Mouse (Mus musculus): ENCODE results near the gene Tubgcp2. TPM values are rescaled to one million over a fixed set of nuclear protein-coding genes. Genes with fewer than 3 reads are reported as not detected.

Gene Tubgcp2
- total RNA-seq, 2 experiments from 2014 or later = 40.9 to 44.2 TPM

- intact Hi-C loops (cut with DNase I) = no loop called here
- DNase-seq (ENCODE audit: extremely low spot score in 1 of 2, low spot score in 2 of 2) = no peak
Observed at GRCm38 (mm10) chr7:139961141-139961540, 75.3 kb downstream of the Tubgcp2 start.

GRCm38 (mm10) chr7:139957958-139958357, 78.5 kb downstream of the Tubgcp2 start:
- no peak for DNase-seq (ENCODE audit: extremely low spot score in 1 of 2, low spot score in 2 of 2)

GRCm38 (mm10) chr7:139957437-139957836, 79.0 kb downstream of the Tubgcp2 start:
- intact Hi-C loops (cut with DNase I) = no loop called here
- DNase-seq (ENCODE audit: extremely low spot score in 1 of 2, low spot score in 2 of 2) = peak in 1 of 2 experiments; percentile 45

More at GRCm38 (mm10) chr7:139957958-139958357, 78.5 kb downstream of the Tubgcp2 start:
- intact Hi-C loops (cut with DNase I) = no loop called here

GRCm38 (mm10) chr7:139956658-139957057, 79.8 kb downstream of the Tubgcp2 start:
- DNase-seq (ENCODE audit: extremely low spot score in 1 of 2, low spot score in 2 of 2) = no peak
- intact Hi-C loops (cut with DNase I) = no loop called here

GRCm38 (mm10) chr7:139955505-139955904, 81.0 kb downstream of the Tubgcp2 start:
- intact Hi-C loops (cut with DNase I) = no loop called here
- no peak for DNase-seq (ENCODE audit: extremely low spot score in 1 of 2, low spot score in 2 of 2)

GRCm38 (mm10) chr7:139951991-139952633, 84.4 kb downstream of the Tubgcp2 start:
- DNase-seq (ENCODE audit: extremely low spot score in 1 of 2, low spot score in 2 of 2) = no peak
- intact Hi-C loops (cut with DNase I) = no loop called here

GRCm38 (mm10) chr7:139951079-139951478, 85.4 kb downstream of the Tubgcp2 start:
- intact Hi-C loops (cut with DNase I) = no loop called here
- no peak for DNase-seq (ENCODE audit: extremely low spot score in 1 of 2, low spot score in 2 of 2)

GRCm38 (mm10) chr7:139950283-139950971, 86.0 kb downstream of the Tubgcp2 start:
- peak in 1 of 2 experiments; percentile 45 for DNase-seq (ENCODE audit: extremely low spot score in 1 of 2, low spot score in 2 of 2)
- intact Hi-C loops (cut with DNase I) = no loop called here

GRCm38 (mm10) chr7:139949893-139950282, 86.6 kb downstream of the Tubgcp2 start:
- peak; percentile 9 to 56 for DNase-seq (ENCODE audit: extremely low spot score in 1 of 2, low spot score in 2 of 2)
- intact Hi-C loops (cut with DNase I) = no loop called here

- DNase-seq (ENCODE audit: extremely low spot score in 1 of 2, low spot score in 2 of 2) = no peak
- intact Hi-C loops (cut with DNase I) = no loop called here
Observed at GRCm38 (mm10) chr7:139946032-139946431, 90.4 kb downstream of the Tubgcp2 start.

Small RNAs within 50 kb of the gene (microRNA-seq; reads per million reads assigned to microRNA genes)
- gene Mir202 (not detected), gene Mir7062 (1.1 reads per million), gene mmu-mir-7686 (not detected)

Other genes starting within 250 kb of the Tubgcp2 start
- gene Adgra1, start 202.5 kb downstream of the Tubgcp2 start, total RNA-seq (2021) = 10 to 100 TPM; 49.9 to 52.3 TPM
- 10 to 100 TPM; 37.6 to 42.2 TPM for gene Kndc1, start 142.0 kb downstream of the Tubgcp2 start, total RNA-seq (2021)
- gene Utf1, start 92.9 kb downstream of the Tubgcp2 start, total RNA-seq (2021) = not detected
- under 1 TPM; 0.39 to 0.55 TPM for gene 6430531B16Rik, start 57.9 kb downstream of the Tubgcp2 start, total RNA-seq (2021)
- under 1 TPM; 0.81 to 0.89 TPM for gene Adam8, start 44.1 kb downstream of the Tubgcp2 start, total RNA-seq (2021)
- 10 to 100 TPM; 23.8 to 26.9 TPM for gene Zfp511, start 278 bp downstream of the Tubgcp2 start, total RNA-seq (2021)
- under 1 TPM; 0.22 to 0.47 TPM for gene Msx3, start 12.4 kb upstream of the Tubgcp2 start, total RNA-seq (2021)
- gene Caly, start 45.9 kb upstream of the Tubgcp2 start, total RNA-seq (2021) = 100 to 1,000 TPM; 222 to 234 TPM
- not detected for gene Prap1, start 56.7 kb upstream of the Tubgcp2 start, total RNA-seq (2021)
- 10 to 100 TPM; 22.6 to 30.0 TPM for gene Fuom, start 65.8 kb upstream of the Tubgcp2 start, total RNA-seq (2021)
- 1 to 10 TPM; 6.5 to 9.4 TPM for gene Paox, start 79.1 kb upstream of the Tubgcp2 start, total RNA-seq (2021)
- gene Echs1, start 79.8 kb upstream of the Tubgcp2 start, total RNA-seq (2021) = 10 to 100 TPM; 57.3 to 57.5 TPM
- 10 to 100 TPM; 21.3 to 29.2 TPM for gene Mtg1, start 100.9 kb upstream of the Tubgcp2 start, total RNA-seq (2021)
- 100 to 1,000 TPM; 172 to 178 TPM for gene Sprn, start 118.2 kb upstream of the Tubgcp2 start, total RNA-seq (2021)
- not detected for gene Olfr522, start 128.1 kb upstream of the Tubgcp2 start, total RNA-seq (2021)
- not detected for gene Olfr523, start 136.5 kb upstream of the Tubgcp2 start, total RNA-seq (2021)
- gene Olfr524, start 169.3 kb upstream of the Tubgcp2 start, total RNA-seq (2021) = not detected
- under 1 TPM; 0.26 to 0.36 TPM for gene Cd163l1, start 181.6 kb upstream of the Tubgcp2 start, total RNA-seq (2021)
- under 1 TPM in 1 of 2 experiments, not detected in 1; 0.06 TPM for gene 5830411N06Rik, start 210.6 kb upstream of the Tubgcp2 start, total RNA-seq (2021)

All from left cerebral cortex, postnatal 10 days (tissue).